Mouse (Mus musculus): ENCODE results near the gene Apoa2.
"Not testable (repeated sequence)": the region's sequence is repeated elsewhere in the genome, so short reads cannot be mapped to it uniquely, and the experiment has no call there.

The Apoa2 gene

GRCm38 (mm10) chr1:171235791-171236190 lies 10.9 kb downstream of the Apoa2 start:
- DNase-seq (ENCODE audit: extremely low read depth, low read depth) = no peak

DNA sequence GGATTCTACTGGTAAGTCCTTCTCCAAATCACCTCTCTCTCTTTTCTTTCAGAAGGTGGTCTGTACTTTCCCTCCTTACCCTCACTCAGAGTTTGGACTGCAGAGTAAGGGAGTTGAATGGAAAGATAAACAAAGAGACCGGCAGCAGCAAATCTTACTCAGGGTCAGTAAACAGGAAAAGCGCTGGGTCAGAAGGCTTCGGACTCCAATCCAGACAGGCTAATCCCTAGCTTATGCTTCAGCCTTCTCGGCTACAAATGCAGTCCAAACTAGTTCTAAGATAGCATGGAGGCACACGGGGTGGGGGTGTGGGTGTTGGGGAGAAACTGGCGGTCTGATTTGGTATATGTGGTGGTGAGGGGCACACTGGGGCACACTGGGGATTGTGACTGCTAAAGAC lies 12.6 kb downstream of the Apoa2 start:
- no peak for DNase-seq (ENCODE audit: extremely low read depth, low read depth)

DNA sequence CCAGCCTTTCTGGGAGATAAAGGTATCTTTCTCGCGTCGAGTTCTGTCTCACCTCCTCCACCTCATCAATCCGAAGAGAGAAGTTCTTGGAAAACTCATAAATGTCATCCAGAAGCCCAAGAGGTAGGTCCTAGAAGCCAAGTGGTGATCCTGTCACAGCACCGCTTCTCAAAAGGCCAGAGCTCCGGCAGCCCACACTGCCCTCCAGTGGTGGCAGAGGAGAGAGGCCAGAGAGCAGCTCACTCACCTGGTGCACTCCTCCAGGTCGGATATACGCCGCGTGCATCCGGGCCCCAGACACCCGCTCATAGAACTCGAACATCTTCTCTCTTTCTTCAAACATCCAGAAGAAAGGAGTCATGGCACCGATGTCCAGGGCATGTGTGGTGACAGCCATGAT lies 13.6 kb downstream of the Apoa2 start:
- DNase-seq (ENCODE audit: extremely low read depth, low read depth) = no peak

- DNase-seq (ENCODE audit: extremely low read depth, low read depth) = no peak
Observed at GRCm38 (mm10) chr1:171239992-171240744, 15.3 kb downstream of the Apoa2 start.

DNA sequence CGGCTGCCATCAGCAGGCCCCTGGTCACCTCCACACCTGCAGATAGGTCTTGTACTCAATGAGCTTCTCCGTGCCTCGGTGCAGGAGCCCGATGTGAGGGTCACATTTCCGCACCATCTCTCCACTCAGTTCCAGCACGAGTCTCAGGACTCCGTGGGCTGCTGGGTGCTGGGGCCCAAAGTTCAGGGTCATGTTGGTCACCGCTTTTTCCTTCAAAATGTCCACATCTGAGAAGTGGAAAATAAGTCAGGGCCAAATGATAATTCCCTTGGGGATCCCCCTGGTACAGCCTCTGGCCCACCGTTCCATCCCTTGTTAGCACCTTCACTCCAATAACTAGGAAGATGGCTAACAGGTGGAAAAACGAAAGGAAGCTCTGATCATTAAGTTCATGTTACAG lies 16.1 kb downstream of the Apoa2 start:
- DNase-seq (ENCODE audit: extremely low read depth, low read depth) = no peak

DNA sequence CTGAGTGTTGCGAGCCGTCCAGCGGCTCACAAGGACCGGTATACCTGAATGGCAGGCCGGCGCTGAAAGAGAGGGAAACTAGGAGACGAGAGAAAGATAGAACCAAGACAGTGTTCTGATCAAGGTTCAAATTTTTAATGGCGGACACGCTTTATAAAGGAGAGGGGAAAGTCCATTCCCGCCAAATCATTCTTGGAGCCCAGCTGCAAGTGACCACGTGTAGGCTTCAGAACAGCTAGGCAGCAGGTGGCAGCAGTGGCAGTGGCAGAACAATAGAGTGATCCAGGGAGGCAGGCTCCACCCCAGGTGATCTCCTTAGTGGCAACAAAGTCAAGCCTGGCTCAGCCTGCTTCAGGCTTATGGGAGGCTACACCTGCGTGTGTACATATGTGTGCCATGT lies 17.1 kb downstream of the Apoa2 start:
- not testable (repeated sequence) for DNase-seq (ENCODE audit: extremely low read depth, low read depth)

GRCm38 (mm10) chr1:171245353-171245752 lies 20.5 kb downstream of the Apoa2 start:
- DNase-seq (ENCODE audit: extremely low read depth, low read depth) = no peak

DNA sequence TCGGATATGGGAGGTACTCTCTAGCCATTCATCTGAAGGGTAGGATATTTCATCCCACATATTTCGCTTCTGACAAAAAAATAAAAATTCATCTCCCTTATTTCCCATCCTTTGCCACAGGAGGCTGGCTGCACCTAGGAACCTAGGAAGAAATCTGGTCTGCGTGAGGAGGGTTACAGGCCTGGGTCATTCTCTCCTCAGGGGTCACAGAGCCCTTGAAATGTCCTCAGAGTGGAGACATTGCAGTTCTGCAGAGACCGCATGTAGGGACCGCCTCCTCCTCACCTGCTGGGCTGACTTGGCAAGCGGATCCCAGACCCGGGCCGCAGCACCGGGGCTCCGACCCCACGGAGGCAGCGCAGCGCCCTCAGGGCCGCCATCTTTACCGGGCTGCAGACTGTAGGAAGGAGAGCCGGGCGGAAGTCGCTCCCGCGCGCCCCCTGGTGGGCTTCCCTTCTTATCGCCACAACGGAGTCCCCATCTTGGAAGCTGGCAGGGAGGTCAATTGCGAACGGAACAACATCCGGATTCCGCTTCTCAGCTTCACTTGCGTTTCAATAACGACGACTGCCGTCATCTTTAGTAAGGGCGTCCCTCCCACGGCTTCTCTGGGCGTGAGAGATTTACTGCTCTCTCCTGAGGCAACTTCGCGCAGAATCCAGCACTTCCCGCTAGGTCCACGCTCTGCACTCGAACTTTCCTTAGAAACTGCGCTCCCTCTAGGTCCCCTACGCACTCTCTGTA lies 22.0 kb downstream of the Apoa2 start:
- peak; percentile 98 for DNase-seq (ENCODE audit: extremely low read depth, low read depth)

- DNase-seq (ENCODE audit: extremely low read depth, low read depth) = no peak
Observed at GRCm38 (mm10) chr1:171247453-171247841, 22.6 kb downstream of the Apoa2 start.

DNA sequence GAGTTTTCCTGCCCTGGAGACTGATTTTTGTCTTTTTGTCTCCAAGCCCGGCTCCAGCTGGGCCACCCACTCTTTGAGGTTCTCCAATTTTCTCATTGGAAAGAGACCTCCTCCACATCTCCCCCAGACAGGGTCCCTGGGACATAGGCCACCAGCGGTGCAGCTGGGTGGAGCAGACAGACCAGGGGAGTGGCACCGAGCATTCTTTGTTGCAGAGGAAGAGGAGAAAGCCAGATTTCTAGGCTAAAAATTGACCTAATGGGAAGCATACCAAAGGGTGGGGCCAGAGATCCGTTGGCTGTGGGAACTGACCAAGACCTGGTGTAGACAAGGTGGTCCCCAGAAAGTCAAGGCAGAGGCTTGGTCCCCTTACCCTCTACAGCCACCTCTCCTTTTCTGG lies 23.1 kb downstream of the Apoa2 start:
- no peak for DNase-seq (ENCODE audit: extremely low read depth, low read depth)

DNA sequence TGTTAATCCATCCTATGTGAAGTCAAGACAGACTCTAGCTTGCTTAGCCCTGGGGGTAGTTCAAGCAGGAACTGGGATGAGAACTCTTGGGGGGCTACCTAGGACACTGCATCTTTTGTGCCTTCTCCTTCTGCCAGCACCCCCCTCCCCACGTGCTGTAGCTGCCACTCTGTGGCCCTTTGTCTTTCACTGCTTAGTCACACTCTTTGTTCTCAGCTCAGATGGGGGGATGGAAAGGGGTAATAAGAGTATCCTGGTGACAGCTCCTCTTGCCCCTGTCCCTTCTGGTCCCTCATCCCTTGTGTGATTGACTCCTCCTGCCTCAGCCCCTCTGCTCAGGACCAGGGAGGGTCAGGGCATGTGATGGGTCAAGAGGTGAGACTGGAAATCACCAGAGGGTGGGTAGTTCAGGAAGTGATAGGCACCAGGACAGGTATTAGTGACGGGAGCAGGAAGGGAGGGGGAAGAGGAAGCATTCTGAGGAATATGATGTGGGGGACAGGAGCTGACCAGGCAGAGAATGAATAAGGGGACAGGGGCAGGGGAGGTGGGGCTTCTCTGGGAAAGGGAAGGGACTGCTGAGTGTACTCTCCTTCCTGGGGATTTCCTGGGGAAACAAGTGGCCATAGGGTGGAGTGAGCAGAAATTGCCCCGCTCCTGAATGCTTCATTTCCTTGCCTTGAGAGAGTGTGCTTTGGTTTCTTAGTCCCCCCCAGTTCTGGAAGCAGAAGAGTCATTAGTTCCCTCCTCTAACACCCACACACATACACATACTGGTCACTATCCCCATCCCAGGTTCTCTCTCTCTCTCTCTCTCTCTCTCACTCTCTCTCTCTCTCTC lies 23.8 kb downstream of the Apoa2 start:
- DNase-seq (ENCODE audit: extremely low read depth, low read depth) = no peak

- DNase-seq (ENCODE audit: extremely low read depth, low read depth) = no peak
Observed at GRCm38 (mm10) chr1:171249913-171250600, 25.2 kb downstream of the Apoa2 start, which contains the start of gene Adamts4. Adamts4 (plus strand) TSS chr1:171250421.

GRCm38 (mm10) chr1:171250680-171251593 lies 26.1 kb downstream of the Apoa2 start, which contains the start of gene Ndufs2:
Ndufs2 (minus strand) TSS chr1:171251388.
- DNase-seq (ENCODE audit: extremely low read depth, low read depth) = no peak

GRCm38 (mm10) chr1:171251594-171252324 lies 26.9 kb downstream of the Apoa2 start:
- no peak for DNase-seq (ENCODE audit: extremely low read depth, low read depth)

- no peak for DNase-seq (ENCODE audit: extremely low read depth, low read depth)
Observed at GRCm38 (mm10) chr1:171252415-171252814, 27.6 kb downstream of the Apoa2 start.

GRCm38 (mm10) chr1:171256095-171256818 lies 31.4 kb downstream of the Apoa2 start:
- no peak for DNase-seq (ENCODE audit: extremely low read depth, low read depth)

- DNase-seq (ENCODE audit: extremely low read depth, low read depth) = peak; percentile 61
Observed at GRCm38 (mm10) chr1:171256937-171257548, 32.2 kb downstream of the Apoa2 start.

- DNase-seq (ENCODE audit: extremely low read depth, low read depth) = no peak
Observed at GRCm38 (mm10) chr1:171257781-171258180, 32.9 kb downstream of the Apoa2 start.
